Mouse (Mus musculus) lung, adult 2 months (tissue): ENCODE results near the gene Hist2h2be.

Experiments
- CTCF ChIP-seq: fragments of 200-500 bp; IDR thresholded peaks from 2 replicates; pipeline ENCODE4 v1.5.1; 2011; ENCODE audit warnings: mild to moderate bottlenecking, low read length, control low read depth; ENCODE audit not compliant: insufficient read depth
- POLR2A ChIP-seq: fragments of 200-500 bp; IDR thresholded peaks from 2 replicates; pipeline ENCODE4 v1.6.1; 2011; ENCODE audit warnings: low read depth, mild to moderate bottlenecking, control low read depth, low read length, borderline replicate concordance; ENCODE audit errors: extremely low read depth

GRCm38 (mm10) chr3:96269511-96270474, 48.9 kb downstream of the Hist2h2be start, which contains the start of gene Hist2h2bb:
- TF ChIP-seq POLR2A (peak; percentile 99), CTCF (no peak)
